Mouse (Mus musculus): ENCODE results near the gene Bard1.

Bard1 gene

GRCm38 (mm10) chr1:71102344-71103173, at the start of gene Bard1:
Bard1 (minus strand) TSS chr1:71103146.
- peak; percentile 62 to 66 for DNase-seq (ENCODE audit: low spot score in 2 of 2)

DNA sequence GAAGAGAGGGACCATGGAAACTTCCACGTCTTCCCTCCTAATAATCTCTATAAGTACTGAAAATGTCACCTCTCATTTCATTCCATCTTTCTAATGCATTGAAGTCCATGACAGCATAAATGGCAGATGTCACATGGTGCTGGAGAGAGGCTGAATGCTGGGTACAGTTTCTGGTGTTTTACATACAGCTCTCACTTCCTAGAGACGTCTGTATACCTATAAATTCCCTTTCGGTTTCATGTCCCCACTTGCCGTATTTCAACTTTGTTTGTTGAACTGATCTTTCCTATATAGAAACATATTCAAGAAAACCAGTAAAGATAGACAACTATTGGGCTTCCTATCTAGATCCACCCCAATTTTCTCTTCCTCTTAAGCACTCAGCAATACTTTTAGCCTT, 24.2 kb upstream of the Bard1 start:
- DNase-seq (ENCODE audit: low spot score in 2 of 2), result no peak

GRCm38 (mm10) chr1:71118511-71118910, 15.6 kb upstream of the Bard1 start:
- no peak for DNase-seq (ENCODE audit: low spot score in 2 of 2)

GRCm38 (mm10) chr1:71117253-71117652, 14.3 kb upstream of the Bard1 start:
- DNase-seq (ENCODE audit: low spot score in 2 of 2), result no peak

DNA sequence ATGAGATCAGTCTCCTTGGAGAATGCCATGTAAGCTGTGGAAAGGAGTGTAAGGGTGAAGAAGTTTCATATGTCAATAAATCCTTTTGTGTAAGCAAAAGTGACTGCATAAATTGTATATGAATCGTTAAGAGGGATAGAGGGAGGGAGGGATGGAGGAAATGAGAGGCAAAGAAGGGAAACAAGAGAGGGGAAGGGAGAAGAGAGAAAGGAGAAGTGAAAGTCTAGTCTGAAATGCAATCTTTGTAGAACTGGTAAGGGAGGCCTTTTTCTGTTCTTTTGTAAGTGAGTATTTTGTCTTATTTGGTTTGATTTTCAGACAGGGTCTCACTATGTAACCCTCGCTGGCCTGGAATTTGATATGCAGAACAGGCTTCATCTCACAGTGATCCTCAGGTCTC, 12.8 kb upstream of the Bard1 start:
- DNase-seq (ENCODE audit: low spot score in 2 of 2), result no peak

GRCm38 (mm10) chr1:71109858-71110257, 6.9 kb upstream of the Bard1 start:
- DNase-seq (ENCODE audit: low spot score in 2 of 2), result no peak

GRCm38 (mm10) chr1:71106127-71106526, 3.2 kb upstream of the Bard1 start:
- DNase-seq (ENCODE audit: low spot score in 2 of 2), result no peak

DNA sequence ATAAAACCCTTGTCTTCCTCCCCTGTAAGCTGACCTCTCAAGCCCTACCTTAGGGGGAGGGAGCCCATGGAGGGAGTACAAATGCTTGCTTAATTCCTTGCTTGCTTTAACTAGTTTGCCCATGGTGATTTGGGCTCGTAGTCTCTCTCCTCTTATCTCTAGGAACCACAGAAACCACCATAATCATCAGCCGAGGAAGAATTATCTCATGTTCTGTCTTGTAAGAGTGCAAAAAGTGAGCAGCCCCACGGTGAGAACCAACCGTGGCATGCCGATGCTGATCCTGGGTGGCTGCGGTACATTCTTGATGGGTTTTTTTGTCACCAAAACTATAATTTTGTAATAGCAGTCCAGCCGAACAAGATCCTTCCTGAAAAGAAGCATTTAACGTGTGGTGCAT, 2.8 kb upstream of the Bard1 start:
- no peak for DNase-seq (ENCODE audit: low spot score in 2 of 2)

GRCm38 (mm10) chr1:71103174-71103864, 373 bp upstream of the Bard1 start:
- DNase-seq (ENCODE audit: low spot score in 2 of 2), result no peak

DNA sequence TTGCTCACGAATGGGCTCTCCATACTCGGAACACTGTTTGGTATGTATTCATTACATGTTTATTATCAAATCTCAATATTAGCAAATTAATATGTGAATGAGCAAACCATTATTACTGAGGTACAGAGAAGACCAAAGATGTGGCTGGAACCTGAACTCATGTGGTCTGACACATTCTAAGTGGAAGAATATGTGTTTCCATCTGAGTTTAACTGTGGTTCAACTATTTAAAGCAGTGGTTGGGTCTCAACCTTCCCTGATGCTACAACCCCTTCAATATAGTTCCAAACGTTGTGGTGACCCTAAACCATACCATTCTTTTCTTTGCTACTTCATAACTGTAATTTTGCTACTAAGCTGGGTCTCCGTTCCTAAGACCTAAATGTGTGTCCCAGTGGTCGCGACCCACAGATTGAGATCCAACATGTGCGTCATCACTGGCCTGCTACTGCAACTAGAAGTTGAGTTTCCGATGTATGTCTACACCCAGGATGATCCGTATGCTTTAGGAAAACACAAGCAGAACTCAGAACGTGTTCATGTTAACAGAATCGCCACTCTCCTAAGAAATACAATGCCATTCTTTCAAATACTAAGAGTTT, 1.5 kb downstream of the Bard1 start:
- no peak for DNase-seq (ENCODE audit: low spot score in 2 of 2)

DNA sequence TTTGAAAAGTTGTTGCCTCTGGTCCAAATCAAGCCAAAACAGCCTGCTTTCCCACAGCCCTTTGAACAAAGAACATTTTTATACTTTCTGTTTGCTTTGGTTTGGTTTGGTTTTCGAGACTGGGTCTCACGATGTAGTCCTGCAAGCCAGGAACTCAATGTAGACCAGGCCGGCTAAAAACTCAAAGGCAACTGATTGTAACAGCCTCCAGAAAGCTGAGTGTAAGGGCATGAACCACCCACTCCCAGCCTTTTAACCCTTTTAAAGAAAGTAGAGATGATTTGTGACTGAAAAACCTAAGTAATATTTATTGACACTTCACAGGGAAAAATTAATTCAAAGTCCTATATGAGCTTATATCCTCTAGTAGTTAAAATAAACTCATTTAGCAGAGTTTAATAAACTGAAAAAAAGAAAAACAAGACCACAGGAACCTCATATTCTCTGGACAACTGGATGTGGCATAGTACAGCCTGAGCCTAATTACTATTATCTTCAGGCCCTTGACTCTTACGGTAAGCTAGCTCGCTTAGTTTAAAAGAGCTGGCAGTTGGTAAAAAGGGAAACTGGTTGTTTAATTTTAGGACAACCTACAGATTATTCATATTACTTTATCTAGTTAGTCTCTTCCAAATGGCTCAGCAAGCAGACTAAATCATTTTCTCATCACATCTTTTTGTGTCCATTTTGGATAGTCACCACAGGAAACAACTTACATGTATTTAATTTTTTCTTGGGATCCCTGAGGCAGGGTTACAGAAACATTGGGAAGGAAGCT, 2.2 kb downstream of the Bard1 start:
- DNase-seq (ENCODE audit: low spot score in 2 of 2), result no peak

DNA sequence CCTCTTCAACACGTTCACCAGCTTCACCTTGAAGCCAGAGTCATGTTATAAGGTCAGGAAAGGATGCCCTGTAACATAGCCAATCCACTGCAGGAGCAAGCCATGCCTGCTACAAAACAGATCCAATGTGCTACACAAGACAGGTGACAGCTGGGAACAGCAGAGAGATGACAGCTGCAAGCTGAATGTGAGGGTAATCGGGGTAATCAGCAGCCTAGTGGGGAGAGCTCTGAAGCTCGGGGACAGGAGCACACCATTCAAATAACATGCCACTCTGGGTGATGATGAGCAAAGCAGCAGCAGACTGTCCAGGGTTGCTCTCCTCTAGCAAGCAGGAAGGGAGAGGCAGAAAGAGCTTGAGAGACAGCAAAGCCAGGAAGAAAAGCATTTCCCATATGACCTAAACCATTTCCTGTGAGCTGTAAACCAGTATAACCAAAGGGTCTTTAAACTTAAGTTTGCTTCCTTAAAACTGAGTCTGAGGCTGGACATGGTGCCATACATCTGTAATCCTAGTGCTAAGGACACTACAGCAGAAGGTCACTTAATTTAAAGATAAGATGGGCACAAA, 2.9 kb downstream of the Bard1 start:
- DNase-seq (ENCODE audit: low spot score in 2 of 2), result no peak

DNA sequence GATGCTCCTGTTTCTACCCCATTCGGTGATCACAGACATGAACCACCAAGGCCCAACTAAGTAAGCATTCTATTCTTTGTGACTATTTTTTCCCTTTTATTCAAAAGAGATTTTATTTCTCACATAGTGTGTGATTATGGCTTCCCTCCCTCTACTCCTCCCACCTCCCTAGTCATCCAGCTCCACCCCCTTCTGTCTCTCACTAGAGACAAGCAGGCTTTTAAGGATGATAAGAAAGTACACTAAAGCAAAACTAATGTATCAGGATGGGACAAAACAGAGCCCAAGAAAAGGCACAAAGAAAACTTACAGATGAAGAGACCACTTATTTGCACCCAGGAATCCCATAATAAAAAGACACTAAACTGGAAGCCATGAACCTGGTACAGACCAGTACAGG, 6.9 kb downstream of the Bard1 start:
- DNase-seq (ENCODE audit: low spot score in 2 of 2), result no peak

- no peak for DNase-seq (ENCODE audit: low spot score in 2 of 2)
These were observed 7.6 kb downstream of the Bard1 start for GRCm38 (mm10) chr1:71095211-71095805.

DNA sequence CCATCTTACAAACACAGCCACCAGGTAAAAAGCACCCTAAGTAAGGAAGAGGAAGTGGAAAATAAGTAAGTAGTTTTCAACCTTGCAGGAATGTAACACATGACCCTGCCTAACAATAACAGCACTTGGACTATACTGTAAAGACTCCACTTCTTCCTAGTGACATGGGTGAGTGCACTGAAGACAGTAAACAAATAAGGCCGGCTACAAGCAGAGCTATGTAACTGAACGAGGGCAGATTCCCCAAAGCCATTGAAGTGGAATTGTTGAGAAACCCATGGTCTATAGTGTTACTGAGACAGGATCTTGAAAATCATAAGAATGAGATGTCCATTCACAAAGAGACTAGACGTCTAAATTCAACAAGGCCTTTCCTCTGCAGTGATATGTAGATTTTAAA, 27.3 kb downstream of the Bard1 start:
- no peak for DNase-seq (ENCODE audit: low spot score in 2 of 2)

DNA sequence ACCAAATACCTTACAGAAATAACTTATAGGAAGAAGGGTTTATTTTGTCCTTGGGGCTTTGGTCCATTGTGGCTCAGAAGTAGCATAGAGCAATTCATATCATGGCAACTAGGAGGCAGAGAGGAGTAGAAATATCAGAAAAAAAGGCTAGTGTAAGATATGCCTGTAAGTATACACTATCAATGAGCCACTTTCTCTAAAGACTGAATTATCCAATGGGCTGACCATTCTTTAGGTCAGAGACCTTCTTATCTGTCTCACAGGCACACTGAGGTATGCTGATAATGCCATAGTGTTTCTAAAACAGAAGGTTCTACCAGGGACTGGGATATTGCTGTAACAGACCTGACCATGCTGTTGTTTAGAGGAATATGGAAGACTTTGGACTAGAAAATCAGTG, 32.2 kb downstream of the Bard1 start:
- no peak for DNase-seq (ENCODE audit: low spot score in 2 of 2)

GRCm38 (mm10) chr1:71068728-71069304, 34.1 kb downstream of the Bard1 start:
- DNase-seq (ENCODE audit: low spot score in 2 of 2), result no peak

DNA sequence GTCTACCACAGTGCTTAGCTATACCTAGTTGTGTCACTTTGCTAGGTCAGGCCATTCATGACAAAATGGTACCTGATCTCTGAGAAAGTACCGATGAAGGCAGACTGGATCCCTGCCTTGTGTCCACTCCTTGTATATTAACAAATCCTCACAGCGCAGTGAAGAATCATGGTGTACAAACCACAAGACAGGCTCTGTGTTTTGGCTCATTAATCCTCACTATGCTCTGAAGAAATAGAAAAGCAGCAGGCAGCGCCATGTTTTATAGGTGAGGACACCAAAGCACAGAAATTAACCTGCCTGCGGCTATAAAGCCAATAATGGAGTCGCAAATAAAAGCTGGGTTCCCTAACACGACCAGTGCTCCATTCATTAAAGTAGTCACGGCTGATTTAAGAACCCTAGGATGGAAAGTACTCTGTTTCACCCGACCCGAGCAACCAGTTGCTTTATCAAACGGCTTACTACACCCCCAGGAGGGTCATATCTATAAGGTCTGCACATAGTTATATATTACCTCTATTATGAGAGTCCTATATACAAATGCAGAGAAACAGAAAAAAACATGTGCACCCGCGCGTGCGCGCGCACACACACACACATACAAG, 39.0 kb downstream of the Bard1 start:
- DNase-seq (ENCODE audit: low spot score in 2 of 2), result no peak

DNA sequence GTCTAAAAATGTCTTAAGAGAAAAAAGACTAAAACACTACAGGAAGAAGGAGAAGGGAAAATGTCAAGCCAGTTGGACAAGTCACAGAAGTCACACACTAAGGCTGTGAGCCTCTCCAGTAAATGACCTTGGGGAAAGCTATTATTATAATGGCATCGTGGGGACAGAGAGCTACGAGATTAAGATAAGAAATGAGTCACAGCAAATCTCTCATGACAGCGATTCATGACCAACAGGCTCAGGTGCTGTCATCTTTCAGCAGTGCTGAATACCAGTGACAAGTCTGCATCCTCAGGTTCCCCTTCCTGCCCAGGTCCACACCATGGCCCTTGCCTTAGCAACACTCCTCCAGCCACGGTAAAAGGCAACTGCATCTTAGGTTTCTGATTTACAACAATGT, 46.8 kb downstream of the Bard1 start:
- no peak for DNase-seq (ENCODE audit: low spot score in 2 of 2)

DNA sequence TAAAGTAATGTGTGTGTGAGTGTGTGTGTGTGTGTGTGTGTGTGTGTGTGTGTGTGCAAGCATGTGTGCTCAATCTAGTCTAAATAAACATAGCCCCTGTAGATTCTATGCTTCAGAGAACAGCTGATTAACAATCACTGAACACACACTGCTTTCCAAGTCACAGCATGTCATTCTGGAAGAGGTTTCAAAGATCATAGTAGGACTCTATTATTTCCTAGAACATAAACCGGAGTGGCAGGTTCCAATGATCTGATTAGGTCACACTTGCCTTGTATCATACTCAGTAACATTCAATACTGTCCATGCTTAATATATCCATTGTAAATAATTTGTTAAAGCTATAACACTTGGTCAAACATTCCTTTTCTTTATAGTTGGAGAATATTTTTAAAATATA, 47.5 kb downstream of the Bard1 start:
- DNase-seq (ENCODE audit: low spot score in 2 of 2), result no peak

- no peak for DNase-seq (ENCODE audit: low spot score in 2 of 2)
These were observed 50.2 kb downstream of the Bard1 start for GRCm38 (mm10) chr1:71052756-71053155.

All from frontal cortex, postnatal 14 days (tissue).